Mouse (Mus musculus): ENCODE measurements around the gene Srcap. TPM values are rescaled to one million over a fixed set of nuclear protein-coding genes. Genes with fewer than 3 reads are reported as not detected.

The Srcap gene
- total and polyA plus RNA-seq, 2 experiments from 2014 or later, result 30.4 to 31.7 TPM

DNA sequence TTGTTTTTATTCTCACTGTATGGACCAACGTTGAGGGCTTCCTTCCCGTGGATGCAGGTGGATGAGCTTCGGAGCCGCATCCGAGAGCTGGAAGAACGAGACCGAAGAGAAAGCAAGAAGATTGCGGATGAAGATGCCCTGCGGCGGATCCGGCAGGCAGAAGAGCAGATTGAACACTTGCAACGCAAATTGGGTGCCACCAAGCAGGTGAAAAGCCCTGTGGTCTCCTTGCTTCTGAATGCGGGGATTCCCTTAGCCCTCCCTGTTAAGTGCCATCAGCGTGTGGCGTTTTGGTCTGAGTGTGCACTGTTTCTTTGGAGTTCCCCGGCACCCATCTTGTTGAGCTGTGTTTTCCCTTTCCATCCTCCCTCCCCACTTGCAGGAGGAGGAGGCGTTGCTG, 85.0 kb downstream of the Srcap start:
- ATAC-seq (ENCODE audit: low FRiP score), result no peak
- WGBS, result 96% methylated on average over 17 of the region's 17 CpGs

DNA sequence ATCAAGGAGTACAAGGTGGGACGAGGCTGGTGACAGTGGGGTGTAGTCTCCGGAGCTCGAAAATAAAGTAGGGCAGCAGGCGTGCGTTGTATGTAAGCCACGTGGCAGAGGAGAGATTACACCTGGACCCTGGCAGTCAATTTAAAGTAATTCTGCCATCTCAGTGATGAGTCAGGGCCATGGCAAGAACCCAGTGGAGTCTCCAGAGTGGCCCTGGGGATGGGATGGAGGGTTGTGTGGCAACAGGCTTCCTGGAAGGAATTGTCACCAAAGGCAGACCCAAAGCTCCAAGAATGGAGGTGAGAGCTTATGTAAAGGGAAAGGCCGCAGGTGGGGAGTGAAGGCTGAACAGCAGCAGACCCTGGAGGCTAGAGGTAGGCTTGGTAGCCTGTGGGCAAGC, 88.8 kb downstream of the Srcap start:
- Histone ChIP-seq H3K4me3 (ENCODE audit: low read depth, low read length) (no peak overlapping the region), H3K9ac (replicated peaks; ENCODE audit: low read length, poor library complexity, severe bottlenecking) (no peak overlapping the region), H3K9me3 (ENCODE audit: low read length) (no peaks in the 10 kb centered on the region), H3K27me3 (ENCODE audit: insufficient read depth, low read length) (no peaks in the 10 kb centered on the region), H3K4me2 (ENCODE audit: low read depth, low read length, poor library complexity, severe bottlenecking) (no peak overlapping the region), H3K4me1 (ENCODE audit: insufficient read depth, low read length) (no peaks in the 10 kb centered on the region), H3K36me3 (ENCODE audit: insufficient read depth, low read length) (peaks cover 85% of the 10 kb centered on the region), H3K27ac (ENCODE audit: low read depth, low read length) (no peak overlapping the region)
- no peak for ATAC-seq (ENCODE audit: low FRiP score)
- WGBS, result 95% methylated on average over 7 of the region's 7 CpGs
- no peak for TF ChIP-seq CTCF (IDR thresholded peaks at IDR 0.05)
- no peak for DNase-seq (ENCODE audit: low spot score)

More for the DNA sequence above, 85.0 kb downstream of the Srcap start:
- DNase-seq (ENCODE audit: low spot score), result no peak
- no peak overlapping the region for H3K9ac ChIP-seq (replicated peaks; ENCODE audit: low read length, poor library complexity, severe bottlenecking)
- H3K27me3 ChIP-seq (ENCODE audit: insufficient read depth, low read length), result no peaks in the 10 kb centered on the region
- peaks cover 90% of the 10 kb centered on the region for H3K36me3 ChIP-seq (ENCODE audit: insufficient read depth, low read length)
- H3K4me3 ChIP-seq (ENCODE audit: low read depth, low read length), result no peak overlapping the region
- H3K27ac ChIP-seq (ENCODE audit: low read depth, low read length), result no peak overlapping the region
- H3K9me3 ChIP-seq (ENCODE audit: low read length), result no peaks in the 10 kb centered on the region
- no peak overlapping the region for H3K4me2 ChIP-seq (ENCODE audit: low read depth, low read length, poor library complexity, severe bottlenecking)
- no peaks in the 10 kb centered on the region for H3K4me1 ChIP-seq (ENCODE audit: insufficient read depth, low read length)
- TF ChIP-seq CTCF (IDR thresholded peaks at IDR 0.05), result no peak

- Histone ChIP-seq H3K9ac (replicated peaks; ENCODE audit: low read length, poor library complexity, severe bottlenecking) (no peak overlapping the region), H3K9me3 (ENCODE audit: low read length) (no peaks in the 10 kb centered on the region), H3K4me1 (ENCODE audit: insufficient read depth, low read length) (no peaks in the 10 kb centered on the region), H3K36me3 (ENCODE audit: insufficient read depth, low read length) (peaks cover 73% of the 10 kb centered on the region), H3K4me2 (ENCODE audit: low read depth, low read length, poor library complexity, severe bottlenecking) (no peak overlapping the region), H3K27ac (ENCODE audit: low read depth, low read length) (no peak overlapping the region), H3K27me3 (ENCODE audit: insufficient read depth, low read length) (no peaks in the 10 kb centered on the region), H3K4me3 (ENCODE audit: low read depth, low read length) (no peak overlapping the region)
- ATAC-seq (ENCODE audit: low FRiP score) (no peak), DNase-seq (ENCODE audit: low spot score) (no peak)
- TF ChIP-seq CTCF (IDR thresholded peaks at IDR 0.05), result no peak
- 84% methylated on average over 4 of the region's 4 CpGs for WGBS
Measured at GRCm38 (mm10) chr7:127601735-127602134, 90.0 kb downstream of the Srcap start.

DNA sequence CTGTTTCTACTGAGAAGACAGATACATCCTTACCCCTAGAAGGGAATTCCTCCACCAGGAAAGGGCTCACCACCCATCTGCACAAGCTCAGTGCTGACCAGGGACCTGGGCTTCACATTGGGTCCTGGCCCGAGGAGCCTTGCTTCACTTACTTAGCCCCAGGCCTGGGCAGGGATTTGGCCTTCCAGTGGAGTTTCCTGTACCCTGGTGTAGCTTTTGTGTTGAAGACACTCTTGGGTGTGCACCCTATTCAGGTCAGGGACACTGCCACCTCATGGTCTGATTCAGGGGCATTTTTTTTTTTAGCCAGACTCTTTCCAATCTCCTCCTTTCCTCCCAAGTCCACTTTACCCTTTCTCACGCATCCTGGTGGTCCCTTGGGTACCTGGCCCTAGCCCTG, 91.1 kb downstream of the Srcap start:
- H3K27me3 ChIP-seq (ENCODE audit: insufficient read depth, low read length), result no peaks in the 10 kb centered on the region
- no peak overlapping the region for H3K27ac ChIP-seq (ENCODE audit: low read depth, low read length)
- DNase-seq (ENCODE audit: low spot score), result no peak
- TF ChIP-seq CTCF (IDR thresholded peaks at IDR 0.05), result no peak
- ATAC-seq (ENCODE audit: low FRiP score), result no peak
- no peak overlapping the region for H3K4me2 ChIP-seq (ENCODE audit: low read depth, low read length, poor library complexity, severe bottlenecking)
- peaks cover 72% of the 10 kb centered on the region for H3K36me3 ChIP-seq (ENCODE audit: insufficient read depth, low read length)
- no peaks in the 10 kb centered on the region for H3K4me1 ChIP-seq (ENCODE audit: insufficient read depth, low read length)
- no peaks in the 10 kb centered on the region for H3K9me3 ChIP-seq (ENCODE audit: low read length)
- 85% methylated on average over 2 of the region's 2 CpGs for WGBS
- H3K9ac ChIP-seq (replicated peaks; ENCODE audit: low read length, poor library complexity, severe bottlenecking), result no peak overlapping the region
- no peak overlapping the region for H3K4me3 ChIP-seq (ENCODE audit: low read depth, low read length)

- Histone ChIP-seq H3K36me3 (ENCODE audit: insufficient read depth, low read length) (peaks cover 72% of the 10 kb centered on the region), H3K9ac (replicated peaks; ENCODE audit: low read length, poor library complexity, severe bottlenecking) (no peak overlapping the region), H3K4me1 (ENCODE audit: insufficient read depth, low read length) (no peaks in the 10 kb centered on the region), H3K27me3 (ENCODE audit: insufficient read depth, low read length) (no peaks in the 10 kb centered on the region), H3K9me3 (ENCODE audit: low read length) (no peaks in the 10 kb centered on the region), H3K4me3 (ENCODE audit: low read depth, low read length) (no peak overlapping the region), H3K27ac (ENCODE audit: low read depth, low read length) (no peak overlapping the region), H3K4me2 (ENCODE audit: low read depth, low read length, poor library complexity, severe bottlenecking) (no peak overlapping the region)
- ATAC-seq (ENCODE audit: low FRiP score) (no peak), DNase-seq (ENCODE audit: low spot score) (no peak)
- WGBS, result 91% methylated on average over 10 of the region's 10 CpGs
- no peak for TF ChIP-seq CTCF (IDR thresholded peaks at IDR 0.05)
Measured at GRCm38 (mm10) chr7:127604256-127604655, 92.5 kb downstream of the Srcap start.

GRCm38 (mm10) chr7:127607150-127607549, 95.4 kb downstream of the Srcap start:
- no peak overlapping the region for H3K27ac ChIP-seq (ENCODE audit: low read depth, low read length)
- H3K27me3 ChIP-seq (ENCODE audit: insufficient read depth, low read length), result no peaks in the 10 kb centered on the region
- 85% methylated on average over 6 of the region's 6 CpGs for WGBS
- no peaks in the 10 kb centered on the region for H3K4me1 ChIP-seq (ENCODE audit: insufficient read depth, low read length)
- H3K4me3 ChIP-seq (ENCODE audit: low read depth, low read length), result no peak overlapping the region
- H3K4me2 ChIP-seq (ENCODE audit: low read depth, low read length, poor library complexity, severe bottlenecking), result no peak overlapping the region
- DNase-seq (ENCODE audit: low spot score) (no peak), ATAC-seq (ENCODE audit: low FRiP score) (no peak)
- no peaks in the 10 kb centered on the region for H3K9me3 ChIP-seq (ENCODE audit: low read length)
- H3K36me3 ChIP-seq (ENCODE audit: insufficient read depth, low read length), result peaks cover 78% of the 10 kb centered on the region
- TF ChIP-seq CTCF (IDR thresholded peaks at IDR 0.05), result no peak
- no peak overlapping the region for H3K9ac ChIP-seq (replicated peaks; ENCODE audit: low read length, poor library complexity, severe bottlenecking)

Small RNA genes within 50 kb of the gene (microRNA-seq; reads per million reads assigned to microRNA genes)
- gene Gm47278 (ENCODE audit: borderline number of aligned reads) (not detected), gene Mir7060 (ENCODE audit: borderline number of aligned reads) (not detected)

Other genes starting within 250 kb of the Srcap start
- gene Sephs2, start 237.9 kb upstream of the Srcap start, total RNA-seq (2014; rRNA removed), result 70.0 and 79.3 TPM in 2 replicates
- gene Sephs2, start 237.9 kb upstream of the Srcap start, polyA plus RNA-seq (2015; fragmentation: Nextera tagmentation; extraction: Ambion mirVana), result 95.1 and 95.2 TPM in 2 replicates
- 0.49 and 0.61 TPM in 2 replicates for gene Itgal, start 215.7 kb upstream of the Srcap start, total RNA-seq (2014; rRNA removed)
- 0.22 TPM in 2 replicates for gene Itgal, start 215.7 kb upstream of the Srcap start, polyA plus RNA-seq (2015; fragmentation: Nextera tagmentation; extraction: Ambion mirVana)
- 47.2 and 56.3 TPM in 2 replicates for gene Zfp768, start 166.4 kb upstream of the Srcap start, total RNA-seq (2014; rRNA removed)
- gene Zfp768, start 166.4 kb upstream of the Srcap start, polyA plus RNA-seq (2015; fragmentation: Nextera tagmentation; extraction: Ambion mirVana), result 12.7 and 14.9 TPM in 2 replicates
- gene Zfp747, start 135.9 kb upstream of the Srcap start, total RNA-seq (2014; rRNA removed), result 8.3 and 8.6 TPM in 2 replicates
- gene Zfp747, start 135.9 kb upstream of the Srcap start, polyA plus RNA-seq (2015; fragmentation: Nextera tagmentation; extraction: Ambion mirVana), result 4.0 and 5.8 TPM in 2 replicates
- gene 9130019O22Rik, start 124.8 kb upstream of the Srcap start, total RNA-seq (2014; rRNA removed), result 4.0 and 4.1 TPM in 2 replicates
- gene 9130019O22Rik, start 124.8 kb upstream of the Srcap start, polyA plus RNA-seq (2015; fragmentation: Nextera tagmentation; extraction: Ambion mirVana), result 1.4 and 2.0 TPM in 2 replicates
- 8.5 and 9.1 TPM in 2 replicates for gene E430018J23Rik, start 118.4 kb upstream of the Srcap start, total RNA-seq (2014; rRNA removed)
- 1.4 and 1.9 TPM in 2 replicates for gene E430018J23Rik, start 118.4 kb upstream of the Srcap start, polyA plus RNA-seq (2015; fragmentation: Nextera tagmentation; extraction: Ambion mirVana)
- 4.7 and 6.7 TPM in 2 replicates for gene Zfp764, start 105.2 kb upstream of the Srcap start, total RNA-seq (2014; rRNA removed)
- gene Zfp764, start 105.2 kb upstream of the Srcap start, polyA plus RNA-seq (2015; fragmentation: Nextera tagmentation; extraction: Ambion mirVana), result 2.7 and 3.6 TPM in 2 replicates
- 21.1 and 33.1 TPM in 2 replicates for gene Zfp688, start 89.9 kb upstream of the Srcap start, total RNA-seq (2014; rRNA removed)
- 34.3 and 36.0 TPM in 2 replicates for gene Zfp688, start 89.9 kb upstream of the Srcap start, polyA plus RNA-seq (2015; fragmentation: Nextera tagmentation; extraction: Ambion mirVana)
- gene Zfp689, start 62.8 kb upstream of the Srcap start, total RNA-seq (2014; rRNA removed), result 7.7 and 11.0 TPM in 2 replicates
- 7.3 and 8.0 TPM in 2 replicates for gene Zfp689, start 62.8 kb upstream of the Srcap start, polyA plus RNA-seq (2015; fragmentation: Nextera tagmentation; extraction: Ambion mirVana)
- 36.2 and 38.7 TPM in 2 replicates for gene Prr14, start 52.4 kb upstream of the Srcap start, total RNA-seq (2014; rRNA removed)
- 28.2 and 28.3 TPM in 2 replicates for gene Prr14, start 52.4 kb upstream of the Srcap start, polyA plus RNA-seq (2015; fragmentation: Nextera tagmentation; extraction: Ambion mirVana)
- gene Fbrs, start 32.8 kb upstream of the Srcap start, total RNA-seq (2014; rRNA removed), result 41.0 and 44.8 TPM in 2 replicates
- 9.6 and 11.8 TPM in 2 replicates for gene Fbrs, start 32.8 kb upstream of the Srcap start, polyA plus RNA-seq (2015; fragmentation: Nextera tagmentation; extraction: Ambion mirVana)
- gene Gm42715, start 7.6 kb downstream of the Srcap start, total RNA-seq (2014; rRNA removed), result 19.6 and 32.1 TPM in 2 replicates
- gene Gm42715, start 7.6 kb downstream of the Srcap start, polyA plus RNA-seq (2015; fragmentation: Nextera tagmentation; extraction: Ambion mirVana), result 9.0 and 11.4 TPM in 2 replicates
- gene Tmem265, start 49.4 kb downstream of the Srcap start, total RNA-seq (2014; rRNA removed), result 1.9 and 2.7 TPM in 2 replicates
- gene Tmem265, start 49.4 kb downstream of the Srcap start, polyA plus RNA-seq (2015; fragmentation: Nextera tagmentation; extraction: Ambion mirVana), result 8.7 and 9.7 TPM in 2 replicates
- gene Phkg2, start 61.4 kb downstream of the Srcap start, total RNA-seq (2014; rRNA removed), result 54.0 and 60.9 TPM in 2 replicates
- 62.5 and 64.7 TPM in 2 replicates for gene Phkg2, start 61.4 kb downstream of the Srcap start, polyA plus RNA-seq (2015; fragmentation: Nextera tagmentation; extraction: Ambion mirVana)
- gene Ccdc189, start 76.6 kb downstream of the Srcap start, total RNA-seq (2014; rRNA removed), result 6.7 and 8.1 TPM in 2 replicates
- gene Ccdc189, start 76.6 kb downstream of the Srcap start, polyA plus RNA-seq (2015; fragmentation: Nextera tagmentation; extraction: Ambion mirVana), result 11.8 and 13.5 TPM in 2 replicates
- gene Rnf40, start 76.8 kb downstream of the Srcap start, total RNA-seq (2014; rRNA removed), result 34.5 and 42.9 TPM in 2 replicates
- 38.1 and 40.9 TPM in 2 replicates for gene Rnf40, start 76.8 kb downstream of the Srcap start, polyA plus RNA-seq (2015; fragmentation: Nextera tagmentation; extraction: Ambion mirVana)
- gene Zfp629, start 103.8 kb downstream of the Srcap start, total RNA-seq (2014; rRNA removed), result 36.1 and 42.6 TPM in 2 replicates
- 15.1 and 15.5 TPM in 2 replicates for gene Zfp629, start 103.8 kb downstream of the Srcap start, polyA plus RNA-seq (2015; fragmentation: Nextera tagmentation; extraction: Ambion mirVana)
- gene Bcl7c, start 196.9 kb downstream of the Srcap start, total RNA-seq (2014; rRNA removed), result 115 and 131 TPM in 2 replicates
- 41.3 and 49.2 TPM in 2 replicates for gene Bcl7c, start 196.9 kb downstream of the Srcap start, polyA plus RNA-seq (2015; fragmentation: Nextera tagmentation; extraction: Ambion mirVana)
- gene Ctf1, start 200.8 kb downstream of the Srcap start, total RNA-seq (2014; rRNA removed), result 5.5 and 5.6 TPM in 2 replicates
- 3.2 and 3.8 TPM in 2 replicates for gene Ctf1, start 200.8 kb downstream of the Srcap start, polyA plus RNA-seq (2015; fragmentation: Nextera tagmentation; extraction: Ambion mirVana)
- not detected in 2 replicates for gene Ctf2, start 220.2 kb downstream of the Srcap start, total RNA-seq (2014; rRNA removed)
- not detected in 2 replicates for gene Ctf2, start 220.2 kb downstream of the Srcap start, polyA plus RNA-seq (2015; fragmentation: Nextera tagmentation; extraction: Ambion mirVana)
- 207 and 221 TPM in 2 replicates for gene Fbxl19, start 232.6 kb downstream of the Srcap start, total RNA-seq (2014; rRNA removed)
- gene Fbxl19, start 232.6 kb downstream of the Srcap start, polyA plus RNA-seq (2015; fragmentation: Nextera tagmentation; extraction: Ambion mirVana), result 5.9 and 8.3 TPM in 2 replicates

Measured in midbrain, postnatal 0 days (tissue).